Mouse (Mus musculus): ENCODE measurements at regions not wholly inside any gene's neighbourhood (a gene's known extent, or its start where the extent isn't known, plus 50 kb on each side); places are given as distances from the start of the nearest gene placed in this dataset.

DNA sequence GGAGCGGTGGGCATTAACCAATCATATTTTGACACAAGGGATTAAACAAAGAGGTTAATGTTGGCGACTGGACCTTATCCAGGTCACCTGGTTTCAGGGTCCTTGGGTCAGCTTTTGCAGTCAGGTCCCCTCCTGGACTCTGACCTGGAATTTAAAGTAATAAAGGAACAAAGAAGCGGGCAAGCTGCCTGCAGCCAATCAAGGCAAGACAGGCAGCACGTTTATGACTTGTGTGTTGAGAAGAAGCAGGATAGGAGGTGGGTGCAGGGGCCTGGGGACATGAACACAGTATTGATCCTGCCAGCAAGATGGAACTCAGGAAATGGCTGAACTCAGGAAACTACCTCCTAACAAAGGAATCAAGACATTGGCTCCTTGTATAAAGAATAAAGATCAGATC lies 108.5 kb downstream of the Olfm1 start:
- H3K4me3 ChIP-seq (ENCODE audit: control insufficient read depth, low read depth, low read length) = no peak overlapping the region
- H3K4me1 ChIP-seq (ENCODE audit: control insufficient read depth, insufficient read depth, low read length) = no peaks in the 10 kb centered on the region
- no peaks in the 10 kb centered on the region for H3K27me3 ChIP-seq (ENCODE audit: control insufficient read depth, insufficient read depth, low read length)
- no peak for TF ChIP-seq CTCF (IDR thresholded peaks at IDR 0.05; ENCODE audit: control insufficient read depth, insufficient read depth, insufficient replicate concordance, low read depth, low read length)
- no peak for TF ChIP-seq POLR2A (IDR thresholded peaks at IDR 0.05; ENCODE audit: control insufficient read depth, low read depth, low read length)
- H3K36me3 ChIP-seq (ENCODE audit: control insufficient read depth, insufficient read depth, low read length) = no peaks in the 10 kb centered on the region
- no peak overlapping the region for H3K27ac ChIP-seq (ENCODE audit: control insufficient read depth, insufficient read depth, low read depth, low read length)

DNA sequence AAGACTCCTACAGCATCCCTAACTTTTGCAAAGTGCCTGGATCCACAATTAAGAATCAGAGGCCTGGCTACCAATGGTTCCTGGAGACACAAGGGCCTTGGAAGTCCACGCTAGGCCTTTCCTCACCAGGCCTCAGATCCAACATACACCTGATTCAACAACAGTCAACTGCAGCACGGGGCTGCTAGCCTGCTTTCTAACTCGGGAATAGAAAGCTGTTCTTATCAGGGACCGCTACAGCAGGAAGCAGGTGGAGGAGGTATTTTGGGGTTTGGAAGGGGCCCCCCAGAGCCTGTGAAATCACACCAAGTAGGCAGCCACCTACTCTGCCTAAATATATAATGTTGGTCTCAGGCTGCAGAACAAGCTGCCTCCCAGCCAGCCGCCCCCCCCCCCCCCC lies 111.1 kb downstream of the Olfm1 start:
- no peak for TF ChIP-seq POLR2A (IDR thresholded peaks at IDR 0.05; ENCODE audit: control insufficient read depth, low read depth, low read length)
- no peak for TF ChIP-seq CTCF (IDR thresholded peaks at IDR 0.05; ENCODE audit: control insufficient read depth, insufficient read depth, insufficient replicate concordance, low read depth, low read length)
- H3K27ac ChIP-seq (ENCODE audit: control insufficient read depth, insufficient read depth, low read depth, low read length) = no peak overlapping the region
- H3K36me3 ChIP-seq (ENCODE audit: control insufficient read depth, insufficient read depth, low read length) = no peaks in the 10 kb centered on the region
- H3K4me3 ChIP-seq (ENCODE audit: control insufficient read depth, low read depth, low read length) = no peak overlapping the region
- no peaks in the 10 kb centered on the region for H3K4me1 ChIP-seq (ENCODE audit: control insufficient read depth, insufficient read depth, low read length)
- H3K27me3 ChIP-seq (ENCODE audit: control insufficient read depth, insufficient read depth, low read length) = no peaks in the 10 kb centered on the region

DNA sequence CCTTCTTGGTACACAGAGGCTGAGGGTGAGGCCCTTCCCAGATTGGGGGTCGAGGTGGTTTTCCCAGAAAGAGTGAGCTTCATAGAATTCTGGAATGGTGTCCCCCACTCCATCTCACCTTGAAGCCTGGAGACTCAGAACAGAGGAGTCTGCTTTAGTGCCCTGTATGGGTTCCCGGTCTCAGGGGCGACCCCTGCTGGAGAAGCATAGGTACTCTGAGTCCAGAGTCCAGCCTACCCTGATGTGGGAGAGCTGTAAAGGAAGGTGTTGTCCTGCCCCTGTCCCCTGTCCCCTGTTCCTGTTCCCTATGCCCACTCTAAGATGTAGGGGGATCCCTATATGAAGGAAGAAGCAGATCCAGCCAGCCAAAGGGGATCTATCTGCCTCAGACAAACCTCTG lies 111.9 kb downstream of the Olfm1 start:
- TF ChIP-seq CTCF (IDR thresholded peaks at IDR 0.05; ENCODE audit: control insufficient read depth, insufficient read depth, insufficient replicate concordance, low read depth, low read length) (peak; percentile 78), POLR2A (IDR thresholded peaks at IDR 0.05; ENCODE audit: control insufficient read depth, low read depth, low read length) (no peak)
- no peaks in the 10 kb centered on the region for H3K36me3 ChIP-seq (ENCODE audit: control insufficient read depth, insufficient read depth, low read length)
- H3K27ac ChIP-seq (ENCODE audit: control insufficient read depth, insufficient read depth, low read depth, low read length) = no peak overlapping the region

DNA sequence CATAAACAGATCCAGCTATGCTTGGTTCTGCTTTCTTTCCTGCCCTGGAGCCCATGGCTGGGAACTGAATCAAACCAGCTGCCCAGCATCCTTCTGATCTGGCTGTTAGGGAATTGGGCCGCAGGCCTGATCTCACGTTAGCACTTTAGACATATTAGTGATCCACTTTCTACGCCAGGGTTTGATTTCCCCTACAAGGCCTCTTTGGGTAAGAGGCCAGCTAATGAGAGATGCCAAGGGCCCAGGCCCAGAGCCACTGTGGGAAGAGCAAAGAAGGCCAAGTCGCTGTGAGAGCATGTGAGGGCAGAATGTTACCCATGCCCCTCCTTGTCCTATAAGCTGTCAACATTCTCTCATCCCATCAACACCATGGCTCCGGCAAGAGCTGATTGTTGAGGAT lies 116.3 kb downstream of the Olfm1 start:
- H3K4me1 ChIP-seq (ENCODE audit: control insufficient read depth, insufficient read depth, low read length) = no peaks in the 10 kb centered on the region
- no peak overlapping the region for H3K27ac ChIP-seq (ENCODE audit: control insufficient read depth, insufficient read depth, low read depth, low read length)
- no peaks in the 10 kb centered on the region for H3K27me3 ChIP-seq (ENCODE audit: control insufficient read depth, insufficient read depth, low read length)
- no peak overlapping the region for H3K4me3 ChIP-seq (ENCODE audit: control insufficient read depth, low read depth, low read length)
- H3K36me3 ChIP-seq (ENCODE audit: control insufficient read depth, insufficient read depth, low read length) = no peaks in the 10 kb centered on the region
- no peak for TF ChIP-seq CTCF (IDR thresholded peaks at IDR 0.05; ENCODE audit: control insufficient read depth, insufficient read depth, insufficient replicate concordance, low read depth, low read length)
- no peak for TF ChIP-seq POLR2A (IDR thresholded peaks at IDR 0.05; ENCODE audit: control insufficient read depth, low read depth, low read length)

More for the DNA sequence above, 111.9 kb downstream of the Olfm1 start:
- Histone ChIP-seq H3K4me1 (ENCODE audit: control insufficient read depth, insufficient read depth, low read length) (no peaks in the 10 kb centered on the region), H3K27me3 (ENCODE audit: control insufficient read depth, insufficient read depth, low read length) (no peaks in the 10 kb centered on the region), H3K4me3 (ENCODE audit: control insufficient read depth, low read depth, low read length) (no peak overlapping the region)

DNA sequence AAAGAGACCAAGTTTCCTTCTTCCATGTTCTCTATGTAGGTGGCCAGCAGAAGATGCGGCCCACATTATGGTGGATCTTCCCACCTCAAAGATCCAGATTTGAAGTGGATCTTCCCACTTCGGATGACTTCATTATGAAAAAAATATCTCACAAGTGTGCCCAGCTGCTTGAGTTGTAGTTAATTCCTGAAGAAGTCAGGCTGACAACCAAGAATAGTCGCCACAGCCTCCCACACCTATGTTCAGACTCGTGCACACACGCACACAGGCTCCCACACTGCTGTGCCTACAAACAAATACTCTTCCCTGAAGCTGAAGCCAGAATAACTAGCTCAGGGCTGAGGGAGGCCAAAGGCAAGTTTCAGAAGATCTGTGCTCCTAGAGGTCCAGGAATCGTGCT lies 119.4 kb downstream of the Olfm1 start:
- Histone ChIP-seq H3K27me3 (ENCODE audit: control insufficient read depth, insufficient read depth, low read length) (no peaks in the 10 kb centered on the region), H3K4me3 (ENCODE audit: control insufficient read depth, low read depth, low read length) (no peak overlapping the region), H3K36me3 (ENCODE audit: control insufficient read depth, insufficient read depth, low read length) (no peaks in the 10 kb centered on the region), H3K27ac (ENCODE audit: control insufficient read depth, insufficient read depth, low read depth, low read length) (no peak overlapping the region), H3K4me1 (ENCODE audit: control insufficient read depth, insufficient read depth, low read length) (no peaks in the 10 kb centered on the region)
- TF ChIP-seq POLR2A (IDR thresholded peaks at IDR 0.05; ENCODE audit: control insufficient read depth, low read depth, low read length) (no peak), CTCF (IDR thresholded peaks at IDR 0.05; ENCODE audit: control insufficient read depth, insufficient read depth, insufficient replicate concordance, low read depth, low read length) (no peak)

DNA sequence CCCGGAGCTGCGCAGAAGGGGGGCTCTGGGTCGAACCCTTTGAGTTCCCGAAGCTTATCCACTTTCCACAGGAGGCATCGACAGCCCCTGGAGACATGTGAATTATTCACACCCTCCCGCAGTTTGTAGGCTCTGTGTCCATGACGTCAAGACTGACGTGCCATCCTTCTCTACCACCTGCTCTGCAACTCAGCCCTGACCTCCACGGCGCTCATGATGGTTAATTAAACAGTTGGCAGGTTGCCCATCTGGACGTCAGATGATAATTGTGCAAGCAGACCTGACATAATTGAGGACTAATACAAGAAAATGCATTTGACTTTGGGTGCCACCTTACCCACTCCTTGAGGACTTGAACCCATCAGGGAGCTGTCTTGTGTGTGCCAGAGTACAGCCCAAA lies 121.1 kb upstream of the Ppp1r26 start:
- TF ChIP-seq CTCF (IDR thresholded peaks at IDR 0.05; ENCODE audit: control insufficient read depth, insufficient read depth, insufficient replicate concordance, low read depth, low read length) = no peak
- TF ChIP-seq POLR2A (IDR thresholded peaks at IDR 0.05; ENCODE audit: control insufficient read depth, low read depth, low read length) = no peak
- H3K27ac ChIP-seq (ENCODE audit: control insufficient read depth, insufficient read depth, low read depth, low read length) = no peak overlapping the region
- no peaks in the 10 kb centered on the region for H3K27me3 ChIP-seq (ENCODE audit: control insufficient read depth, insufficient read depth, low read length)
- no peaks in the 10 kb centered on the region for H3K4me1 ChIP-seq (ENCODE audit: control insufficient read depth, insufficient read depth, low read length)
- no peak overlapping the region for H3K4me3 ChIP-seq (ENCODE audit: control insufficient read depth, low read depth, low read length)
- H3K36me3 ChIP-seq (ENCODE audit: control insufficient read depth, insufficient read depth, low read length) = no peaks in the 10 kb centered on the region

DNA sequence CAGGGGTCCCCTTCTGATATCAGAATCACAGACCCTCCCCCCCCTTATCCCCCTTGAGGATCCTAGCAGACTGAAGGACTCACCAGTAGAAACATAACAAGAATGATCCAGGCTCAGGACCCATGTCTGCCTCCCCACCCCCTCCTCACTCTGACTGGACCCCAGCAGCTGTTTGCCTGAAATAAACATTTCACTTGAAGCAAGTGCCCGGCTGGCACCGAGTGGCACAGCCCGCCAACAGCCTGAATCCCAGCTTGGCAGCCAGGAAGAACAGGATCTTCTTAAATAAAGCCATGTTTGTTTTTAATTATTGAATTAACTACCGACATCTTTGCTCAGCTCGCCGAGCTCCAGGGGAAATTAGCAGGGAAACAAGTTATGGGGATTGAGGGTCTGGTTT lies 120.5 kb upstream of the Ppp1r26 start:
- Histone ChIP-seq H3K4me3 (ENCODE audit: control insufficient read depth, low read depth, low read length) (no peak overlapping the region), H3K27me3 (ENCODE audit: control insufficient read depth, insufficient read depth, low read length) (no peaks in the 10 kb centered on the region), H3K27ac (ENCODE audit: control insufficient read depth, insufficient read depth, low read depth, low read length) (no peak overlapping the region), H3K36me3 (ENCODE audit: control insufficient read depth, insufficient read depth, low read length) (no peaks in the 10 kb centered on the region), H3K4me1 (ENCODE audit: control insufficient read depth, insufficient read depth, low read length) (no peaks in the 10 kb centered on the region)
- TF ChIP-seq POLR2A (IDR thresholded peaks at IDR 0.05; ENCODE audit: control insufficient read depth, low read depth, low read length) (no peak), CTCF (IDR thresholded peaks at IDR 0.05; ENCODE audit: control insufficient read depth, insufficient read depth, insufficient replicate concordance, low read depth, low read length) (no peak)

DNA sequence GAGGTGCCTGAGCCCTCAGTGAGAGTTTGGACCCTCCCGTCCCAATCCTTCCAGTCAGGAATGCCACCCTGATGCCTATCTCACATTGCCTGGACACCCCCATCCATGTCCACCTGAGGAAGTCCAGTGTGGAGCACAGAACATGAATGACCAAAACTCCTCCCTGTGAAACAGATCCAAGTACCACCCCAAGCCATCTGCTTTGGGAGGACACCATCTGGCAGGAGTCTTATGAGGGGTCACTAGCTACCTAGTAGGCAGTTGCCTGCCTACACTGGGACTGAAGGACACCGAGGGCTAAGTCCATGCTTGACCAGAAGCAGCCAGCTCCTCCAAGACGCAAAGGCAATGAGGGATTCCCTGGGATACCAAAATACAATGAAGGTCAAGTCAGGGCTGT lies 119.9 kb upstream of the Ppp1r26 start:
- TF ChIP-seq CTCF (IDR thresholded peaks at IDR 0.05; ENCODE audit: control insufficient read depth, insufficient read depth, insufficient replicate concordance, low read depth, low read length) = no peak
- no peak for TF ChIP-seq POLR2A (IDR thresholded peaks at IDR 0.05; ENCODE audit: control insufficient read depth, low read depth, low read length)
- Histone ChIP-seq H3K27me3 (ENCODE audit: control insufficient read depth, insufficient read depth, low read length) (no peaks in the 10 kb centered on the region), H3K27ac (ENCODE audit: control insufficient read depth, insufficient read depth, low read depth, low read length) (no peak overlapping the region), H3K36me3 (ENCODE audit: control insufficient read depth, insufficient read depth, low read length) (no peaks in the 10 kb centered on the region), H3K4me1 (ENCODE audit: control insufficient read depth, insufficient read depth, low read length) (no peaks in the 10 kb centered on the region), H3K4me3 (ENCODE audit: control insufficient read depth, low read depth, low read length) (no peak overlapping the region)

Data from testis, adult 2 months (tissue).